Mouse (Mus musculus): ENCODE data around the gene Syt7. TPM values are rescaled to one million over a fixed set of nuclear protein-coding genes. Genes with fewer than 3 reads are reported as not detected.

Gene Syt7
- total and polyA plus RNA-seq, 3 experiments: not detected

- DNase-seq (ENCODE audit: extremely low read depth): no peak
- Histone ChIP-seq H3K4me2 (ENCODE audit: insufficient read depth, low read depth, poor library complexity, severe bottlenecking) (no peak overlapping the region), H3K36me3 (replicated peaks in 1 of 2; ENCODE audit: control insufficient read depth in 1 of 2, insufficient read depth in 1 of 2, low read length in 1 of 2) (no peaks in the 10 kb centered on the region), H3K9me3 (replicated peaks; ENCODE audit: low read length) (peaks cover 11% of the 10 kb centered on the region), H3K9ac (ENCODE audit: insufficient read depth, low read depth) (no peak overlapping the region), H3K4me1 (ENCODE audit: control insufficient read depth in 1 of 2, insufficient read depth in 2 of 2) (no peaks in the 10 kb centered on the region), H3K4me3 (replicated peaks in 1 of 3; ENCODE audit: low read depth in 2 of 3, low read length in 2 of 3, poor library complexity in 1 of 3) (no peak overlapping the region), H3K79me2 (replicated peaks; ENCODE audit: control insufficient read depth, extremely low read depth, insufficient read depth, poor library complexity, severe bottlenecking) (no peaks in the 10 kb centered on the region), H3K27me3 (replicated peaks) (peaks cover 56% of the 10 kb centered on the region), H3K27ac (ENCODE audit: insufficient read depth, low read depth) (no peak overlapping the region)
- in situ Hi-C loops (cut with MboI; ENCODE audit: low pct_ligation_motif_present, low pct_unique_long_range_greater_than_20kb, low sequenced_read_pairs) (no loop called here), dilution Hi-C loops (cut with MboI; ENCODE audit: extremely low pct_ligation_motif_present, extremely low pct_unique_long_range_greater_than_20kb, low sequenced_read_pairs) (no loop called here)
- TF ChIP-seq GABPA (IDR thresholded peaks at IDR 0.05; ENCODE audit: insufficient replicate concordance, low read depth, low read length): no peak
- TF ChIP-seq POLR2AphosphoS2 (IDR thresholded peaks at IDR 0.05; ENCODE audit: low read depth, low read length): no peak
- no peak for TF ChIP-seq USF1 (IDR thresholded peaks at IDR 0.05; ENCODE audit: low read depth, low read length)
- no peak for TF ChIP-seq HCFC1 (IDR thresholded peaks at IDR 0.05; ENCODE audit: low read depth, low read length)
- no peak for TF ChIP-seq NELFE (IDR thresholded peaks at IDR 0.05; ENCODE audit: low read depth, low read length)
Observed at GRCm38 (mm10) chr19:10455437-10455806, 66.5 kb downstream of the Syt7 start.

- H3K79me2 ChIP-seq (replicated peaks; ENCODE audit: control insufficient read depth, extremely low read depth, insufficient read depth, poor library complexity, severe bottlenecking): no peaks in the 10 kb centered on the region
- dilution Hi-C loops (cut with MboI; ENCODE audit: extremely low pct_ligation_motif_present, extremely low pct_unique_long_range_greater_than_20kb, low sequenced_read_pairs) (no loop called here), in situ Hi-C loops (cut with MboI; ENCODE audit: low pct_ligation_motif_present, low pct_unique_long_range_greater_than_20kb, low sequenced_read_pairs) (no loop called here)
- no peak within 1 kb of the TSS for H3K27ac ChIP-seq (ENCODE audit: insufficient read depth, low read depth)
- H3K9ac ChIP-seq (ENCODE audit: insufficient read depth, low read depth): no peak within 1 kb of the TSS
- H3K36me3 ChIP-seq (replicated peaks in 1 of 2; ENCODE audit: control insufficient read depth in 1 of 2, insufficient read depth in 1 of 2, low read length in 1 of 2): no peaks in the 10 kb centered on the region
- no peak within 1 kb of the TSS for H3K4me2 ChIP-seq (ENCODE audit: insufficient read depth, low read depth, poor library complexity, severe bottlenecking)
- no peak within 1 kb of the TSS for H3K4me3 ChIP-seq (replicated peaks in 1 of 3; ENCODE audit: low read depth in 2 of 3, low read length in 2 of 3, poor library complexity in 1 of 3)
- no peak for TF ChIP-seq PAX5 (IDR thresholded peaks at IDR 0.05; ENCODE audit: low read length)
- no peak for TF ChIP-seq IRF4 (IDR thresholded peaks at IDR 0.05; ENCODE audit: low read depth, low read length)
- no peak for TF ChIP-seq EP300 (IDR thresholded peaks at IDR 0.05; ENCODE audit: low read length)
- TF ChIP-seq MAZ (IDR thresholded peaks at IDR 0.05; ENCODE audit: low read depth, low read length): no peak
- TF ChIP-seq MEF2A (IDR thresholded peaks at IDR 0.05; ENCODE audit: borderline replicate concordance, low read depth, low read length): no peak
- TF ChIP-seq ZNF384 (IDR thresholded peaks at IDR 0.05; ENCODE audit: low read depth, low read length): no peak
- no peak for TF ChIP-seq ZC3H11A (IDR thresholded peaks at IDR 0.05; ENCODE audit: low read depth, low read length)
- TF ChIP-seq JUND (conservative IDR thresholded peaks at IDR 0.05; ENCODE audit: low read depth, low read length): no peak
- no peak for TF ChIP-seq MYC (IDR thresholded peaks at IDR 0.05; ENCODE audit: low read depth, low read length)
- no peak for TF ChIP-seq CHD1 (IDR thresholded peaks at IDR 0.05; ENCODE audit: low read depth, low read length)
- TF ChIP-seq JUN (IDR thresholded peaks at IDR 0.05; ENCODE audit: insufficient read depth, low read depth, low read length): no peak
- TF ChIP-seq KAT2A (IDR thresholded peaks at IDR 0.05; ENCODE audit: insufficient replicate concordance, low read length): no peak
- no peak for TF ChIP-seq SIN3A (IDR thresholded peaks at IDR 0.05; ENCODE audit: low read length)
- no peak for TF ChIP-seq TBP (conservative IDR thresholded peaks at IDR 0.05; ENCODE audit: low read depth, low read length)
- TF ChIP-seq SMC3 (IDR thresholded peaks at IDR 0.05; ENCODE audit: low read depth, low read length): no peak
- no peak for TF ChIP-seq E2F4 (IDR thresholded peaks at IDR 0.05; ENCODE audit: insufficient replicate concordance, low read depth, low read length)
- no peak for TF ChIP-seq CHD2 (IDR thresholded peaks at IDR 0.05; ENCODE audit: low read length)
- TF ChIP-seq ZKSCAN1 (IDR thresholded peaks at IDR 0.05; ENCODE audit: borderline replicate concordance, low read depth, low read length): no peak
- TF ChIP-seq MAX (IDR thresholded peaks at IDR 0.05; ENCODE audit: low read length): no peak
- H3K4me1 ChIP-seq (ENCODE audit: control insufficient read depth in 1 of 2, insufficient read depth in 2 of 2): no peaks in the 10 kb centered on the region
- no peak for DNase-seq (ENCODE audit: extremely low read depth)
- peaks cover 11% of the 10 kb centered on the region for H3K9me3 ChIP-seq (replicated peaks; ENCODE audit: low read length)
- peaks cover 58% of the 10 kb centered on the region for H3K27me3 ChIP-seq (replicated peaks)
Observed at GRCm38 (mm10) chr19:10456752-10457483, 68.0 kb downstream of the Syt7 start, which contains the start of gene Lrrc10b. TSS of gene Lrrc10b (minus strand) at chr19:10457473.

All from CH12.LX (cell line).